Mouse (Mus musculus) forebrain, embryonic 15.5 days (tissue): ENCODE data around the gene Rfx7. TPM values are rescaled to one million over a fixed set of nuclear protein-coding genes. Genes with fewer than 3 reads are reported as not detected.

ENCODE experiments used
- ATAC-seq: fragments of 200-750 bp; cut with Nextera tagmentation; replicated peaks from 2 replicates; pipeline ENCODE4 v1.8.0; 2017; ENCODE audit warnings: mild to moderate bottlenecking, moderate TSS enrichment, moderate library complexity
- H3K27ac ChIP-seq: fragments of 300-500 bp; sonication (generic); replicated peaks from 2 replicates; pipeline ENCODE4 v1.5.1; 2015; ENCODE audit warnings: mild to moderate bottlenecking, inconsistent platforms
- H3K27me3 ChIP-seq: fragments of 300-500 bp; sonication (generic); 2 replicates; pipeline ENCODE4 v1.6.1; 2015; ENCODE audit warnings: inconsistent platforms
- H3K36me3 ChIP-seq: fragments of 300-500 bp; sonication (generic); 2 replicates; pipeline ENCODE4 v1.6.1; 2015; ENCODE audit warnings: mild to moderate bottlenecking, inconsistent platforms
- H3K4me1 ChIP-seq: fragments of 300-500 bp; sonication (generic); 2 replicates; pipeline ENCODE4 v1.6.1; 2015; ENCODE audit warnings: inconsistent platforms
- H3K4me2 ChIP-seq: fragments of 300-500 bp; sonication (generic); replicated peaks from 2 replicates; pipeline ENCODE4 v1.6.1; 2015; ENCODE audit warnings: mild to moderate bottlenecking, inconsistent platforms
- H3K4me3 ChIP-seq: fragments of 300-500 bp; sonication (generic); 2 replicates; pipeline ENCODE4 v1.5.1; 2015; ENCODE audit warnings: mild to moderate bottlenecking, inconsistent platforms
- H3K9ac ChIP-seq: fragments of 300-500 bp; sonication (generic); replicated peaks from 2 replicates; pipeline ENCODE4 v1.6.1; 2015; ENCODE audit warnings: mild to moderate bottlenecking, inconsistent platforms
- H3K9me3 ChIP-seq: fragments of 300-500 bp; sonication (generic); 2 replicates; pipeline ENCODE4 v1.6.1; 2016; ENCODE audit warnings: inconsistent platforms
- WGBS: fragments of 180-500 bp; shearing (Covaris S2); methylation state at CpG from one replicate; pipeline ENCODE4 v1.1.7; 2015; ENCODE audit warnings: mixed read lengths; 5-methylcytosine and 5-hydroxymethylcytosine counted together
- polyA plus RNA-seq: library from polyadenylated mRNA; unstranded; fragments of >200 nt; fragmentation: Nextera tagmentation; extraction: Ambion mirVana; gene quantifications from 2 replicates; pipeline ENCODE4 v1.2.1, GENCODE M21; 2015

Gene Rfx7
- polyA plus RNA-seq, 1 experiment from 2014 or later = 16.7 TPM

GRCm38 (mm10) chr9:72520849-72521248 is 11.2 kb upstream of the Rfx7 start:
- Histone ChIP-seq H3K27ac (no peak overlapping the region), H3K36me3 (no peaks in the 10 kb centered on the region), H3K27me3 (no peaks in the 10 kb centered on the region), H3K4me2 (no peak overlapping the region), H3K9me3 (no peaks in the 10 kb centered on the region), H3K9ac (no peak overlapping the region), H3K4me1 (peaks cover 3% of the 10 kb centered on the region; the same call in 1 of the 2 replicates), H3K4me3 (no peak overlapping the region)
- ATAC-seq = no peak

DNA sequence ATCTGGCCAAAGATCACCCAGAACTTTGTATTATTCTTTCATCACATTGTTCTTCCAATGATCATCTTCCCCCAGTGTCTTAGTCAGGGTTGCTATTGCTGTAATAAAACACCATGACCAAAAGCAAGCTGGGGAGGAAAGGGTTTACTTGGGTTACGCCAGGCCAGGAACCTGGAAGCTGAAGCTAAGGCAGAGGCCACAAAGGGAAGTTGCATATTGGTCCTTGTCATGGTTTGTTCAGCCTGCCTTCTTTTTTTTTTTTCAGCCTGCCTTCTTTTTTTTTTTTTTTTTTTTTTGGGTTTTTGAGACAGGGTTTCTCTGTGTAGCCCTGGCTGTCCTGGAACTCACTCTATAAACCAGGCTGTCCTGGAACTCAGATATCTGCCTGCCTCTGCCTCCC is 5.9 kb upstream of the Rfx7 start:
- H3K4me1 ChIP-seq = peaks cover 10% of the 10 kb centered on the region
- H3K9me3 ChIP-seq = no peaks in the 10 kb centered on the region
- no peak for ATAC-seq
- no peaks in the 10 kb centered on the region for H3K27me3 ChIP-seq
- 94% methylated on average over 1 of the region's 1 CpGs for WGBS
- no peak overlapping the region for H3K4me2 ChIP-seq
- H3K36me3 ChIP-seq = no peaks in the 10 kb centered on the region
- H3K9ac ChIP-seq = no peak overlapping the region
- H3K4me3 ChIP-seq = no peak overlapping the region
- no peak overlapping the region for H3K27ac ChIP-seq

GRCm38 (mm10) chr9:72530237-72530636 is 1.8 kb upstream of the Rfx7 start:
- WGBS = under 1% methylated on average over 12 of the region's 12 CpGs
- ATAC-seq = no peak
- H3K4me3 ChIP-seq = no peak overlapping the region
- no peak overlapping the region for H3K4me2 ChIP-seq
- no peaks in the 10 kb centered on the region for H3K27me3 ChIP-seq
- peak overlapping the region; percentile 42 for H3K27ac ChIP-seq
- no peak overlapping the region for H3K9ac ChIP-seq
- no peaks in the 10 kb centered on the region for H3K36me3 ChIP-seq
- no peaks in the 10 kb centered on the region for H3K9me3 ChIP-seq
- peaks cover 19% of the 10 kb centered on the region for H3K4me1 ChIP-seq

- Histone ChIP-seq H3K9ac (peak overlapping the region; percentile 32), H3K4me2 (peak overlapping the region; percentile 57), H3K9me3 (no peaks in the 10 kb centered on the region), H3K27me3 (no peaks in the 10 kb centered on the region), H3K4me3 (peak overlapping the region; percentile 98), H3K36me3 (no peaks in the 10 kb centered on the region), H3K27ac (peak overlapping the region; percentile 100), H3K4me1 (peaks cover 19% of the 10 kb centered on the region)
- WGBS = 20% methylated on average over 4 of the region's 4 CpGs
- peak; percentile 7 for ATAC-seq
These were observed 1.2 kb upstream of the Rfx7 start for GRCm38 (mm10) chr9:72530824-72531223.

DNA sequence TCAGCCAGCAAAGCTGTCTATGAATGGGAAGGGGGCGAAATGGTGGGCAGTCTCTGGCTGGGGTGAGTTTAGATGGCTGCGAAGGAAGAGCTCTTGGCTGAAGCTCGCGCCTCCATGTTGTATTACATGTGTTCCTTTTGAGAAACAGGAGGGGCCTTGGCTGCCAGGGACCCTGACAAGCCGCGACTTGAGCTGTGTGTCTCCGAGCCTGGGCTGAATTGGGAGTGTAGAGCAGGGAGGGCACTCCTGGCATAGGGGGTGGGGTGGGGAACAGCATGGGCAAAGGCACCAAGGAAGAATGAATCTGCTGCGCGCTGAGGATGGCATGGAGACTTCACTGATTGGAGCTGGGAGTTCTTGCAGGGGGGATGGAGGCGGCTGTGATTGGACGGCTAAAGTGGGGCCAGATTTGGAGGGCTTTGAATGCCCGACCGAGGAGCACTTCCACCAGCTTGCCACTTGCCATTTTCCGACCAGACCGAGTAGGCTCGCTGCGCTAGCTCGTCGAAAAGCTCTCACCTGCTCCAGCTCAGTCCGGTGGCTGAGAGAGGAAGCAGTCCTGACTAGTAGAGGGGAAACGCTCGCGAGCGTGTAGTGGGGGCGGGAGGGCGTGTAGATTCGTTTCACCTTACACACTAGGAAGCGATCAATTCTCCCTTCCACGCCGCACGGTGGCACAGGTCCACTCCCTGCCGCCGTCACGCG is 597 bp upstream of the Rfx7 start:
- peaks cover 19% of the 10 kb centered on the region for H3K4me1 ChIP-seq
- ATAC-seq = peak; percentile 94
- peak overlapping the region; percentile 100 for H3K27ac ChIP-seq
- peak overlapping the region; percentile 57 for H3K4me2 ChIP-seq
- no peaks in the 10 kb centered on the region for H3K27me3 ChIP-seq
- peak overlapping the region; percentile 93 for H3K9ac ChIP-seq
- H3K4me3 ChIP-seq = peak overlapping the region; percentile 98
- under 1% methylated on average over 35 of the region's 35 CpGs for WGBS
- H3K9me3 ChIP-seq = no peaks in the 10 kb centered on the region
- H3K36me3 ChIP-seq = no peaks in the 10 kb centered on the region

GRCm38 (mm10) chr9:72532381-72533088 is 495 bp downstream of the Rfx7 start:
- peaks cover 19% of the 10 kb centered on the region for H3K4me1 ChIP-seq
- H3K9me3 ChIP-seq = no peaks in the 10 kb centered on the region
- peak overlapping the region; percentile 100 for H3K27ac ChIP-seq
- H3K27me3 ChIP-seq = no peaks in the 10 kb centered on the region
- under 1% methylated on average over 49 of the region's 55 CpGs for WGBS
- no peaks in the 10 kb centered on the region for H3K36me3 ChIP-seq
- peak; percentile 33 for ATAC-seq
- H3K4me2 ChIP-seq = peak overlapping the region; percentile 57
- H3K9ac ChIP-seq = peak overlapping the region; percentile 93
- peak overlapping the region; percentile 98 for H3K4me3 ChIP-seq

DNA sequence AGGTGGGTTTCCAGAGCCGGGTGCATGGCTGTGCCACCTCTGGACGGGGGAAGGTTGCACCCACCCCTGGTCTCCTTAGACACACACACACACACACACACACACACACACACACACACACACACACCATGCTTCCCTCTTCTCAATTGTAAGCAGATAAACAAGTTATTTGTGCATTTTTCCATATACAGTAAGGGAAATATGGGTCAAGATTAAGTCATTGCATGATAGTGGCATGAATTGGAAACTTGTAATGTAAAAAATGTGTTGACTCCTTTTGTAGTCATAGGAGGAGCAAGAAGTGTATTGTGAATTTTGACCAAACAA is 1.0 kb downstream of the Rfx7 start:
- ATAC-seq = no peak; the same call in 1 of the 2 replicates
- peak overlapping the region; percentile 93 for H3K9ac ChIP-seq
- peak overlapping the region; percentile 100 for H3K27ac ChIP-seq
- peak overlapping the region; percentile 57 for H3K4me2 ChIP-seq
- WGBS = 0% methylated on average over 2 of the region's 2 CpGs
- H3K4me1 ChIP-seq = peaks cover 19% of the 10 kb centered on the region
- peak overlapping the region; percentile 98 for H3K4me3 ChIP-seq
- H3K9me3 ChIP-seq = no peaks in the 10 kb centered on the region
- H3K27me3 ChIP-seq = no peaks in the 10 kb centered on the region
- H3K36me3 ChIP-seq = no peaks in the 10 kb centered on the region

GRCm38 (mm10) chr9:72534985-72535384 is 2.9 kb downstream of the Rfx7 start:
- H3K27ac ChIP-seq = no peak overlapping the region
- no peak for ATAC-seq
- no peaks in the 10 kb centered on the region for H3K36me3 ChIP-seq
- peaks cover 17% of the 10 kb centered on the region for H3K4me1 ChIP-seq
- H3K27me3 ChIP-seq = no peaks in the 10 kb centered on the region
- no peaks in the 10 kb centered on the region for H3K9me3 ChIP-seq
- peak overlapping the region; percentile 46 for H3K4me2 ChIP-seq
- 80% methylated on average over 2 of the region's 2 CpGs for WGBS
- H3K9ac ChIP-seq = no peak overlapping the region
- peak overlapping the region; percentile 19; the same call in 1 of the 2 replicates for H3K4me3 ChIP-seq

- Histone ChIP-seq H3K9me3 (no peaks in the 10 kb centered on the region), H3K27me3 (no peaks in the 10 kb centered on the region), H3K9ac (no peak overlapping the region), H3K27ac (no peak overlapping the region), H3K36me3 (no peaks in the 10 kb centered on the region), H3K4me1 (peaks cover 15% of the 10 kb centered on the region), H3K4me2 (no peak overlapping the region), H3K4me3 (no peak overlapping the region)
- ATAC-seq = no peak
- 79% methylated on average over 3 of the region's 3 CpGs for WGBS
These were observed 3.4 kb downstream of the Rfx7 start for GRCm38 (mm10) chr9:72535394-72535793.

GRCm38 (mm10) chr9:72537086-72537485 is 5.0 kb downstream of the Rfx7 start:
- H3K27me3 ChIP-seq = no peaks in the 10 kb centered on the region
- H3K36me3 ChIP-seq = no peaks in the 10 kb centered on the region
- H3K9ac ChIP-seq = no peak overlapping the region
- H3K4me3 ChIP-seq = no peak overlapping the region
- ATAC-seq = no peak
- no peak overlapping the region for H3K27ac ChIP-seq
- H3K9me3 ChIP-seq = no peaks in the 10 kb centered on the region
- H3K4me1 ChIP-seq = peaks cover 8% of the 10 kb centered on the region
- no peak overlapping the region for H3K4me2 ChIP-seq
- 25% methylated on average over 1 of the region's 1 CpGs for WGBS

DNA sequence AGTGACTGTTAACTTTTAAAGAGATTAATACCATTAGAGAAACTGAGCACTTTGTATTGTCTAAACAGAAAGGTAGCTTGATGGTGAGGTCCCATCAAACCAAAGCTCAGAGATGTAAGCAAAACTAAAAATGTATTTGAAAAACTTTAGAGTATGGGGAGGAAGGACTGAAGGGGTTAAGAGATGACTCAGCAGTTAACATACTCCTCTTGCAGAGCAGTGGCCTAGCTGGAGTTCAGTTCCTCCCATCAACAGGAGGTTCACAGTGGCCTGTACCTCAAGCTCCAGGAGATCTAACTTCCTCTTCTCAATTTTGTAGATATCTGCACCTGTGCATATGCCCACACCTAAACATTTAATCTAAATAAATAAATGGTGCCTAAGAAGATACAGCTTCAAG is 11.6 kb downstream of the Rfx7 start:
- no peak for ATAC-seq

DNA sequence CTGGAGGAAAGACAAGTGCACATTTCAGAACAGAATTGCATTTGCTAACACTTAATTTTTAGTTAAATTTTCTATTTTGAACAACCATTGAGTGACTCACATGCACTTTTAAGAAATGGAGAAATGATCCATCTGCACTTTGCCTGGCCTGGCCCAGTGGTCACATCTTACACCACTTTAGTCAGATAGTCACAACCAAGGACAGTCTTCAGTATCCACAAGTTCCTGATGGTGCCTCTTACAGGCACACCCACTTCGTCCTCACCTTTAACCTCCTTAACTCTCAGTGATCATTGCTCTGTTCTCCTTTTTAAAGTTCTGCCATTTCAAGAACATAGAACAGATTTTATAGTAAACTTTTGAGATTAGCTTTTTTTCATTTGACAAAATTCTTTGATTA is 26.7 kb downstream of the Rfx7 start:
- 79% methylated on average over 1 of the region's 1 CpGs for WGBS
- H3K4me3 ChIP-seq = no peak overlapping the region
- no peaks in the 10 kb centered on the region for H3K27me3 ChIP-seq
- H3K36me3 ChIP-seq = no peaks in the 10 kb centered on the region
- H3K4me2 ChIP-seq = no peak overlapping the region
- peaks cover 10% of the 10 kb centered on the region for H3K4me1 ChIP-seq
- ATAC-seq = no peak
- H3K9ac ChIP-seq = no peak overlapping the region
- H3K27ac ChIP-seq = no peak overlapping the region
- H3K9me3 ChIP-seq = no peaks in the 10 kb centered on the region

More for the DNA sequence above, 11.6 kb downstream of the Rfx7 start:
- Histone ChIP-seq H3K4me1 (no peaks in the 10 kb centered on the region), H3K36me3 (no peaks in the 10 kb centered on the region), H3K27me3 (no peaks in the 10 kb centered on the region), H3K4me2 (no peak overlapping the region), H3K27ac (no peak overlapping the region), H3K9ac (no peak overlapping the region), H3K4me3 (no peak overlapping the region), H3K9me3 (no peaks in the 10 kb centered on the region)
